Mouse (Mus musculus) CH12.LX (cell line): Measurements from ENCODE around the gene Pex11b. TPM values are rescaled to one million over a fixed set of nuclear protein-coding genes. Genes with fewer than 3 reads are reported as not detected.

Experiments used
- DNase-seq: peaks from one replicate; pipeline ENCODE4 v3.0.0-alpha.2; 2013; ENCODE audit errors: extremely low read depth
- H3K27ac ChIP-seq: 2 replicates; pipeline ENCODE4 v1.5.1; 2012; ENCODE audit warnings: low read depth, mild to moderate bottlenecking, control low read depth, moderate library complexity; ENCODE audit not compliant: insufficient read depth
- H3K27me3 ChIP-seq: replicated peaks from 2 replicates; pipeline ENCODE3; 2012; ENCODE audit warnings: inconsistent platforms
- H3K36me3 ChIP-seq, 2 experiments: replicated peaks in 1 of 2; 2 replicates each; pipeline versions ENCODE3 to v1.6.1; 2012; ENCODE audit warnings: inconsistent platforms in 1 of 2, low read length in 1 of 2, mild to moderate bottlenecking in 1 of 2, mixed read lengths in 1 of 2, moderate library complexity in 1 of 2; ENCODE audit not compliant: control insufficient read depth in 1 of 2, insufficient read depth in 1 of 2
- H3K4me1 ChIP-seq, 2 experiments: 2 replicates each; pipeline ENCODE4 v1.6.1; 2012; ENCODE audit warnings: inconsistent platforms in 1 of 2, moderate library complexity in 1 of 2; ENCODE audit not compliant: insufficient read depth in 2 of 2, control insufficient read depth in 1 of 2
- H3K4me2 ChIP-seq: 2 replicates; pipeline ENCODE4 v1.6.1; 2012; ENCODE audit warnings: low read depth, mild to moderate bottlenecking, control low read depth; ENCODE audit not compliant: poor library complexity, insufficient read depth, severe bottlenecking
- H3K4me3 ChIP-seq, 3 experiments: fragments of 150-350 bp in 1 of 3; sonication (generic) in 1 of 3; replicated peaks in 1 of 3; 2 replicates each; pipeline versions ENCODE3 to v1.5.1; 2011 to 2012; ENCODE audit warnings: low read depth in 2 of 3, low read length in 2 of 3, mild to moderate bottlenecking in 2 of 3, moderate library complexity in 2 of 3, control low read depth in 1 of 3, improper control_type of control experiment in 1 of 3, inconsistent platforms in 1 of 3, mixed read lengths in 1 of 3; ENCODE audit not compliant: poor library complexity in 1 of 3
- H3K79me2 ChIP-seq: replicated peaks from 2 replicates; pipeline ENCODE4 v1.6.1; 2012; ENCODE audit warnings: mild to moderate bottlenecking, moderate library complexity; ENCODE audit not compliant: control insufficient read depth, poor library complexity, insufficient read depth, severe bottlenecking; ENCODE audit errors: extremely low read depth
- H3K9ac ChIP-seq: 2 replicates; pipeline ENCODE4 v1.6.1; 2012; ENCODE audit warnings: low read depth, mild to moderate bottlenecking, control low read depth, moderate library complexity; ENCODE audit not compliant: insufficient read depth
- H3K9me3 ChIP-seq: replicated peaks from 2 replicates; pipeline ENCODE3; 2012; ENCODE audit warnings: low read length, inconsistent platforms, mixed read lengths
- BHLHE40 ChIP-seq: IDR thresholded peaks from 2 replicates; pipeline ENCODE4 v1.6.1; 2011; ENCODE audit warnings: mild to moderate bottlenecking, low read depth, low read length, improper control_type of control experiment
- CHD1 ChIP-seq: IDR thresholded peaks from 2 replicates; pipeline ENCODE4 v1.6.1; 2012; ENCODE audit warnings: low read depth, low read length, improper control_type of control experiment, inconsistent platforms
- CHD2 ChIP-seq: IDR thresholded peaks from 2 replicates; pipeline ENCODE4 v1.6.1; 2011; ENCODE audit warnings: low read length, improper control_type of control experiment
- CTCF ChIP-seq, 2 experiments: IDR thresholded peaks in 1 of 2; conservative IDR thresholded peaks in 1 of 2; 2 replicates each; pipeline ENCODE4 v1.5.1; 2011 to 2012; ENCODE audit warnings: low read depth in 2 of 2, low read length in 2 of 2, improper control_type of control experiment in 1 of 2, inconsistent platforms in 1 of 2, mild to moderate bottlenecking in 1 of 2, moderate library complexity in 1 of 2
- ELF1 ChIP-seq: IDR thresholded peaks from 2 replicates; pipeline ENCODE4 v1.6.1; 2014; ENCODE audit warnings: low read depth, mild to moderate bottlenecking, inconsistent platforms, low read length, improper control_type of control experiment
- EP300 ChIP-seq: IDR thresholded peaks from 2 replicates; pipeline ENCODE4 v1.6.1; 2011; ENCODE audit warnings: low read length, improper control_type of control experiment
- ETS1 ChIP-seq: conservative IDR thresholded peaks from 2 replicates; pipeline ENCODE4 v1.6.1; 2012; ENCODE audit warnings: low read depth, mild to moderate bottlenecking, inconsistent platforms, low read length, improper control_type of control experiment, moderate library complexity
- GABPA ChIP-seq: IDR thresholded peaks from 2 replicates; pipeline ENCODE4 v1.6.1; 2012; ENCODE audit warnings: low read depth, low read length, improper control_type of control experiment, inconsistent platforms; ENCODE audit not compliant: insufficient replicate concordance
- HCFC1 ChIP-seq: IDR thresholded peaks from 2 replicates; pipeline ENCODE4 v1.6.1; 2012; ENCODE audit warnings: low read depth, mild to moderate bottlenecking, inconsistent platforms, low read length, improper control_type of control experiment
- JUN ChIP-seq: IDR thresholded peaks from 2 replicates; pipeline ENCODE4 v1.6.1; 2011; ENCODE audit warnings: low read depth, mild to moderate bottlenecking, low read length, improper control_type of control experiment, moderate library complexity; ENCODE audit not compliant: insufficient read depth
- JUND ChIP-seq: conservative IDR thresholded peaks from 2 replicates; pipeline ENCODE4 v1.6.1; 2011; ENCODE audit warnings: low read depth, low read length, improper control_type of control experiment
- KAT2A ChIP-seq: IDR thresholded peaks from 2 replicates; pipeline ENCODE4 v1.6.1; 2012; ENCODE audit warnings: low read length, improper control_type of control experiment, inconsistent platforms; ENCODE audit not compliant: insufficient replicate concordance
- MAFK ChIP-seq: IDR thresholded peaks from 2 replicates; pipeline ENCODE4 v1.6.1; 2011; ENCODE audit warnings: low read length, improper control_type of control experiment; ENCODE audit not compliant: insufficient replicate concordance
- MAX ChIP-seq: IDR thresholded peaks from 2 replicates; pipeline ENCODE4 v1.6.1; 2011; ENCODE audit warnings: low read length, improper control_type of control experiment
- MAZ ChIP-seq: IDR thresholded peaks from 2 replicates; pipeline ENCODE4 v1.6.1; 2012; ENCODE audit warnings: low read depth, mild to moderate bottlenecking, inconsistent platforms, low read length, improper control_type of control experiment, moderate library complexity
- MXI1 ChIP-seq: IDR thresholded peaks from 2 replicates; pipeline ENCODE4 v1.6.1; 2011; ENCODE audit warnings: mild to moderate bottlenecking, low read depth, low read length, improper control_type of control experiment
- NELFE ChIP-seq: IDR thresholded peaks from 2 replicates; pipeline ENCODE4 v1.6.1; 2011; ENCODE audit warnings: low read depth, low read length, improper control_type of control experiment
- NRF1 ChIP-seq: IDR thresholded peaks from 2 replicates; pipeline ENCODE4 v1.6.1; 2014; ENCODE audit warnings: low read depth, mild to moderate bottlenecking, inconsistent platforms, low read length, improper control_type of control experiment, moderate library complexity
- POLR2AphosphoS2 ChIP-seq: IDR thresholded peaks from 2 replicates; pipeline ENCODE4 v1.6.1; 2011; ENCODE audit warnings: low read depth, low read length, improper control_type of control experiment
- RAD21 ChIP-seq: IDR thresholded peaks from 2 replicates; pipeline ENCODE4 v1.6.1; 2011; ENCODE audit warnings: low read depth, mild to moderate bottlenecking, low read length, improper control_type of control experiment, moderate library complexity
- RCOR1 ChIP-seq: conservative IDR thresholded peaks from 2 replicates; pipeline ENCODE4 v1.6.1; 2012; ENCODE audit warnings: low read depth, mild to moderate bottlenecking, inconsistent platforms, low read length, improper control_type of control experiment
- SIN3A ChIP-seq: IDR thresholded peaks from 2 replicates; pipeline ENCODE4 v1.6.1; 2012; ENCODE audit warnings: low read length, improper control_type of control experiment, inconsistent platforms
- SMC3 ChIP-seq: IDR thresholded peaks from 2 replicates; pipeline ENCODE4 v1.6.1; 2011; ENCODE audit warnings: low read depth, low read length, improper control_type of control experiment
- TBP ChIP-seq: conservative IDR thresholded peaks from 2 replicates; pipeline ENCODE4 v1.6.1; 2011; ENCODE audit warnings: low read depth, low read length, improper control_type of control experiment
- TCF12 ChIP-seq: IDR thresholded peaks from 2 replicates; pipeline ENCODE4 v1.6.1; 2014; ENCODE audit warnings: low read depth, mild to moderate bottlenecking, inconsistent platforms, low read length, improper control_type of control experiment
- UBTF ChIP-seq: IDR thresholded peaks from 2 replicates; pipeline ENCODE4 v1.6.1; 2012; ENCODE audit warnings: low read depth, mild to moderate bottlenecking, inconsistent platforms, low read length, improper control_type of control experiment, moderate library complexity
- USF1 ChIP-seq: IDR thresholded peaks from 2 replicates; pipeline ENCODE4 v1.6.1; 2014; ENCODE audit warnings: low read depth, mild to moderate bottlenecking, inconsistent platforms, low read length, improper control_type of control experiment
- USF2 ChIP-seq: conservative IDR thresholded peaks from 2 replicates; pipeline ENCODE4 v1.6.1; 2011; ENCODE audit warnings: low read depth, low read length, improper control_type of control experiment
- ZC3H11A ChIP-seq: IDR thresholded peaks from 2 replicates; pipeline ENCODE4 v1.6.1; 2012; ENCODE audit warnings: low read depth, mild to moderate bottlenecking, inconsistent platforms, low read length, improper control_type of control experiment
- ZKSCAN1 ChIP-seq: IDR thresholded peaks from 2 replicates; pipeline ENCODE4 v1.6.1; 2012; ENCODE audit warnings: low read depth, inconsistent platforms, low read length, improper control_type of control experiment, borderline replicate concordance
- dilution Hi-C: fragments of 300-500 bp; cut with MboI; formaldehyde crosslinking; loops from 2 replicates; pipeline ENCODE4 v1.14.3; 2020; ENCODE audit warnings: low sequenced_read_pairs; ENCODE audit not compliant: extremely low pct_unique_long_range_greater_than_20kb, extremely low pct_ligation_motif_present
- in situ Hi-C: fragments of 300-500 bp; cut with MboI; formaldehyde crosslinking; loops from 3 replicates; pipeline ENCODE4 v1.14.3; 2019; ENCODE audit warnings: low sequenced_read_pairs, low pct_ligation_motif_present, low pct_unique_long_range_greater_than_20kb, mixed read lengths
- polyA plus RNA-seq: library from polyadenylated mRNA; unstranded; fragments of >175 nt; gene quantifications from 2 replicates; pipeline ENCODE4 v1.2.1, GENCODE M21; 2012; ENCODE audit warnings: low read depth; ENCODE audit not compliant: insufficient read length
- total RNA-seq, 2 experiments: library from RNA; depleted of rRNA; stranded (reverse); fragments of 300-350 nt in 1 of 2; fragments of >200 nt in 1 of 2; gene quantifications; 2 replicates each; pipeline ENCODE4 v1.2.3; 2012 to 2014

The Pex11b gene
- total and polyA plus RNA-seq, 3 experiments = 23.4 to 33.1 (median 27.9) TPM

- H3K27ac ChIP-seq = no peak overlapping the region
- H3K9ac ChIP-seq = no peak overlapping the region
- dilution Hi-C loops = no loop called here
- peaks cover 0 to 4% of the 10 kb centered on the region in 2 experiments for H3K36me3 ChIP-seq
- peaks cover 12% of the 10 kb centered on the region for H3K27me3 ChIP-seq
- in situ Hi-C loops = no loop called here
- no peak overlapping the region for H3K4me2 ChIP-seq
- no peaks in the 10 kb centered on the region for H3K79me2 ChIP-seq
- no peaks in the 10 kb centered on the region for H3K9me3 ChIP-seq
- DNase-seq = no peak
- no peak overlapping the region for H3K4me3 ChIP-seq
- no peak for TF ChIP-seq HCFC1
- no peak for TF ChIP-seq TCF12
- no peak for TF ChIP-seq RCOR1
- TF ChIP-seq SMC3 = no peak
- no peak for TF ChIP-seq USF2
- TF ChIP-seq KAT2A = no peak
- TF ChIP-seq NRF1 = no peak
- TF ChIP-seq MAZ = no peak
- TF ChIP-seq CHD1 = no peak
- TF ChIP-seq JUN = no peak
- TF ChIP-seq UBTF = no peak
- TF ChIP-seq TBP = no peak
- no peak for TF ChIP-seq MXI1
- TF ChIP-seq GABPA = no peak
- no peak for TF ChIP-seq ETS1
- no peak for TF ChIP-seq POLR2AphosphoS2
- no peak for TF ChIP-seq EP300
- TF ChIP-seq JUND = no peak
- TF ChIP-seq ZKSCAN1 = no peak
- H3K4me1 ChIP-seq = peaks cover under 1 to 23% of the 10 kb centered on the region in 2 experiments
Observed at GRCm38 (mm10) chr3:96666916-96667315, 31.7 kb downstream of the Pex11b start.

- Histone ChIP-seq H3K4me3 (no peak overlapping the region), H3K4me2 (no peak overlapping the region), H3K79me2 (no peaks in the 10 kb centered on the region), H3K36me3 (peaks cover 0 to 4% of the 10 kb centered on the region in 2 experiments), H3K9me3 (no peaks in the 10 kb centered on the region), H3K27ac (no peak overlapping the region), H3K27me3 (peaks cover 12% of the 10 kb centered on the region), H3K4me1 (peaks cover 4 to 22% of the 10 kb centered on the region in 2 experiments), H3K9ac (no peak overlapping the region)
- in situ Hi-C loops (no loop called here), dilution Hi-C loops (no loop called here)
- TF ChIP-seq USF1 (no peak), RCOR1 (no peak), NELFE (no peak), TCF12 (no peak), GABPA (no peak), MAFK (no peak), HCFC1 (no peak), POLR2AphosphoS2 (no peak), EP300 (no peak), ZKSCAN1 (no peak), MXI1 (no peak), RAD21 (peak; percentile 83), CHD2 (no peak), CHD1 (no peak), MAX (no peak), KAT2A (no peak), TBP (no peak), USF2 (no peak), ELF1 (no peak), BHLHE40 (no peak), MAZ (no peak), SMC3 (peak; percentile 86), ZC3H11A (peak; percentile 77), CTCF (conservative IDR thresholded peaks at IDR 0.05 in 1 of 2, IDR thresholded peaks at IDR 0.05 in 1 of 2; ENCODE audit: low read depth in 2 of 2, low read length in 2 of 2) (peak; percentile 45 to 88), JUN (no peak), SIN3A (no peak)
- DNase-seq = peak; percentile 64
Observed at GRCm38 (mm10) chr3:96667316-96667715, 32.1 kb downstream of the Pex11b start.
